Mouse (Mus musculus): ENCODE data around the gene 1700088E04Rik.

DNA sequence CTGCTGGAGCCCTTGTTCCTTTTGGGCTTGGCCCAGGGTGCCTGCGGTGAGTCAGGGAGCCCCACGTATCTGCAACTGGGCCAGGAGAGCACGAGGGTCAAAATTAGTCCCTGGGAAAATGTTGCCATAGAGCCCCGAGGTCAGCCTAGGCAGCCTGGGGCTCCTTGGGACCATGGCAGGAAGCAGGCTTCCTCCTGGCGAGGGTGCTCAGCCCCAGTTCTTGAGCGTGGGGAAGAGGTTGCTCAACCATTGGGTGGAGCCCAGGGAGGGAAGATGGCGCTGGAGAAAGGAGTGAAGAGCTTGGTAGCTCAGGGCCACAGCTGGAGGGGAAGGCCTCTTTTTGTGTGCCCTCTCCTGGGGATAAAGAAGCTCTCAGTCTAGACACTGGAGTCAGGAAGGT lies 21.2 kb upstream of the 1700088E04Rik start:
- TF ChIP-seq CTCF (IDR thresholded peaks at IDR 0.05) = no peak
- TF ChIP-seq EP300 (IDR thresholded peaks at IDR 0.05; ENCODE audit: insufficient read depth, low read depth, low read length) = no peak
- no peak for TF ChIP-seq POLR2A (IDR thresholded peaks at IDR 0.05; ENCODE audit: insufficient read depth, low read depth, low read length)
